Mouse (Mus musculus) midbrain, embryonic 13.5 days (tissue): Measurements from ENCODE around the gene Cdc25a. TPM values are rescaled to one million over a fixed set of nuclear protein-coding genes. Genes with fewer than 3 reads are reported as not detected.

Experiments
- ATAC-seq: fragments of 200-750 bp; cut with Nextera tagmentation; 2 replicates; pipeline ENCODE4 v1.8.0; 2017; ENCODE audit warnings: mild to moderate bottlenecking, moderate TSS enrichment, moderate library complexity
- H3K27ac ChIP-seq: fragments of 300-500 bp; sonication (generic); 2 replicates; pipeline ENCODE4 v1.5.1; 2015; ENCODE audit warnings: inconsistent platforms, mild to moderate bottlenecking, moderate library complexity
- H3K27me3 ChIP-seq: fragments of 300-500 bp; sonication (generic); 2 replicates; pipeline ENCODE4 v1.6.1; 2015; ENCODE audit warnings: mild to moderate bottlenecking, inconsistent platforms
- H3K36me3 ChIP-seq: fragments of 300-500 bp; sonication (generic); 2 replicates; pipeline ENCODE4 v1.6.1; 2015; ENCODE audit warnings: mild to moderate bottlenecking, inconsistent platforms
- H3K4me1 ChIP-seq: fragments of 300-500 bp; sonication (generic); replicated peaks from 2 replicates; pipeline ENCODE4 v1.6.1; 2015; ENCODE audit warnings: inconsistent platforms
- H3K4me2 ChIP-seq: fragments of 300-500 bp; sonication (generic); replicated peaks from 2 replicates; pipeline ENCODE4 v1.6.1; 2015; ENCODE audit warnings: moderate library complexity, mild to moderate bottlenecking, inconsistent platforms
- H3K4me3 ChIP-seq: fragments of 300-500 bp; sonication (generic); replicated peaks from 2 replicates; pipeline ENCODE4 v1.5.1; 2015; ENCODE audit warnings: mild to moderate bottlenecking, inconsistent platforms
- H3K9ac ChIP-seq: fragments of 300-500 bp; sonication (generic); replicated peaks from 2 replicates; pipeline ENCODE4 v1.6.1; 2015; ENCODE audit warnings: mild to moderate bottlenecking, inconsistent platforms
- H3K9me3 ChIP-seq: fragments of 300-500 bp; sonication (generic); 2 replicates; pipeline ENCODE4 v1.6.1; 2016; ENCODE audit warnings: mild to moderate bottlenecking, inconsistent platforms
- WGBS: fragments of 180-500 bp; shearing (Covaris S2); methylation state at CpG from one replicate; pipeline ENCODE4 v1.1.7; 2015; 5-methylcytosine and 5-hydroxymethylcytosine counted together
- polyA plus RNA-seq: library from polyadenylated mRNA; unstranded; fragments of >200 nt; fragmentation: Nextera tagmentation; extraction: Ambion mirVana; gene quantifications from 2 replicates; pipeline ENCODE4 v1.2.1, GENCODE M21; 2015

The Cdc25a gene
- polyA plus RNA-seq, 1 experiment from 2014 or later, result 20.2 TPM

DNA sequence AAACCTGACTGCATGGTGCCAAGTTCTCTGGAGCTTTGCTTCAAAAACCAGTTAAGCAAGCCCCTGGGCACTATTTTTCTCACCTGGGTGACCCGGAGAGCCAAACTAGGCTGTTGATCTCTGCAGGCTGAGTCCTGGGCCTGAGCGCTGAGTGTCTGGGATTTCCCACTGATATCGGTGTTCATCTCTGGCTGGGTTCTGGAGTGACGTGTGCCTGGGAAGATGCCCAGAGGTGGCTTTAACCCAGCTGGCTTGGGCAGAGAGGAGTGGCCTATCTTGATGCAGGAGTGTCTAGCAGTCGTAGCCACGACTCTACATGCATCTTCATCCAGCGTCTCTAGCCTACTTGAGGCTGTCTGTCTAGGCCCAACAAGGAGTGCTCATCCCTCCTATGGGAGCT, 36.4 kb downstream of the Cdc25a start:
- no peak for ATAC-seq
- no peak overlapping the region for H3K27ac ChIP-seq
- no peaks in the 10 kb centered on the region for H3K27me3 ChIP-seq
- 92% methylated on average over 7 of the region's 7 CpGs for whole genome bisulfite sequencing
- no peaks in the 10 kb centered on the region for H3K9me3 ChIP-seq
- no peak overlapping the region for H3K4me3 ChIP-seq
- no peak overlapping the region for H3K9ac ChIP-seq
- H3K4me1 ChIP-seq, result no peaks in the 10 kb centered on the region
- no peak overlapping the region for H3K4me2 ChIP-seq
- no peaks in the 10 kb centered on the region for H3K36me3 ChIP-seq

- no peaks in the 10 kb centered on the region for H3K36me3 ChIP-seq
- no peak overlapping the region for H3K27ac ChIP-seq
- no peak for ATAC-seq
- no peak overlapping the region for H3K4me3 ChIP-seq
- H3K9me3 ChIP-seq, result no peaks in the 10 kb centered on the region
- no peaks in the 10 kb centered on the region for H3K4me1 ChIP-seq
- H3K9ac ChIP-seq, result no peak overlapping the region
- no peak overlapping the region for H3K4me2 ChIP-seq
- 84% methylated on average over 4 of the region's 4 CpGs for WGBS
- H3K27me3 ChIP-seq, result no peaks in the 10 kb centered on the region
Observed at GRCm38 (mm10) chr9:109914269-109914926, 39.0 kb downstream of the Cdc25a start.

DNA sequence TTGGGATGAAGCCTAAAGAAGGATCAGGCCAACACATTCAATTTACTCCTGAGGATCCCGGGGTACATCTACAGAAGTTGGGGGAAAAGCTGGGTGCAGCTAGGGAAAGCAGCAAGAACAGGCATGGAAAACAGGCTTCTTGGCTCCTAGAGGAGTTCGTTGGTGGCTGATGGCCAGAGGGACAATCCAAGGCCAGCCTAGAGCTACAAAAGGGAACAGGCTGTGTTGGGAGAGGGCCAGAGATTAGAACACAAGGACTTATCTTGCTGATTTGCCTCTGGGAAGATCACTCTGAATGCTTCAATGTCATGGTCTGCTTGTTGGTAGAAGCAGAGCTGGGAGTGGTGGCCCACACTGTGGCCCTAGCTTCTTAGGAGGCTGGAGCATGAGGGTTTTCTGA, 42.6 kb downstream of the Cdc25a start:
- 92% methylated on average over 2 of the region's 2 CpGs for WGBS
- H3K36me3 ChIP-seq, result no peaks in the 10 kb centered on the region
- no peak for ATAC-seq
- no peaks in the 10 kb centered on the region for H3K9me3 ChIP-seq
- no peaks in the 10 kb centered on the region for H3K27me3 ChIP-seq
- H3K4me3 ChIP-seq, result no peak overlapping the region
- H3K9ac ChIP-seq, result no peak overlapping the region
- no peaks in the 10 kb centered on the region for H3K4me1 ChIP-seq
- H3K4me2 ChIP-seq, result no peak overlapping the region
- no peak overlapping the region for H3K27ac ChIP-seq

DNA sequence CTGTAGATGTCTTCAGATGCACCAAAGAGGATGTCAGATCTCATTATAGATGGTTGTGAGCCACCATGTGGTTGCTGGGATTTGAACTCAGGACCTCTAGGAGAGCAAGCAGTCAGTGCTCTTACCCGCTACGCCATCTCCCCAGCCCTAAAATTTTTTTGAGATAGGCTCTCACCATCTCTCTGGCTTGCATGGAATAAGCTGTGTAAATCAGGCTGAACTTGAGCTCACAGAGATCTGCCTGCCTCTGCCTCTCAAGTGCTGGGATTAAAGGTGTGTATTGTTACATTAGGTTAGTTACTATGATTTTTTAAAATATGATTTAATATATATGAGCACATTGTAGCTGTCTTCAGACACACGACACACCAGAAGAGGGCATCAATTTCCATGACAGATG, 53.8 kb downstream of the Cdc25a start:
- ATAC-seq, result no peak
- H3K27ac ChIP-seq, result no peak overlapping the region
- WGBS, result 98% methylated on average over 3 of the region's 3 CpGs
- H3K36me3 ChIP-seq, result no peaks in the 10 kb centered on the region
- H3K4me3 ChIP-seq, result no peak overlapping the region
- peaks cover 14% of the 10 kb centered on the region for H3K4me1 ChIP-seq
- no peak overlapping the region for H3K4me2 ChIP-seq
- H3K9me3 ChIP-seq, result no peaks in the 10 kb centered on the region
- H3K27me3 ChIP-seq, result no peaks in the 10 kb centered on the region
- H3K9ac ChIP-seq, result no peak overlapping the region

GRCm38 (mm10) chr9:109930063-109930462, 54.7 kb downstream of the Cdc25a start:
- H3K4me1 ChIP-seq, result peaks cover 14% of the 10 kb centered on the region
- 95% methylated on average over 5 of the region's 5 CpGs for WGBS
- H3K4me2 ChIP-seq, result no peak overlapping the region
- no peaks in the 10 kb centered on the region for H3K9me3 ChIP-seq
- H3K27ac ChIP-seq, result no peak overlapping the region
- no peak overlapping the region for H3K4me3 ChIP-seq
- ATAC-seq, result no peak
- H3K27me3 ChIP-seq, result no peaks in the 10 kb centered on the region
- H3K9ac ChIP-seq, result no peak overlapping the region
- no peaks in the 10 kb centered on the region for H3K36me3 ChIP-seq

DNA sequence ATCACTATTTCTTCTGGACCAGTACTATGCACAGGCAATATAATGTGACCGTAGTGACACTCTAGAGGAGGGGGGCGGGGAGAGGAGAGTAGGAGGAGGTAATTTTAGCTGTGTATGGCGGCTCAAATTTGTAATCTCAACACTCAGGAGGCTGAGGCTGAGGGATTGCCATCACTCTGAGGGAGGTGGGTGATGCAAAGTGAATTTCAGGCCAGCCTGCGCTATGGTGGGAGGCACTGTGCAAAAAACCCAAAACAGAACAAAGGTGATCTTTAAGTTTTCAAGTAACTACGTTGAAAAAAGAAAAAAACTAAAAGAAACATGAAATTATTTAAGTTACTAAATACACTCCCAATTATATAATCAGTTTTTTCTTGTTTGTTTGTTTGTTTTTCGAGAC, 55.4 kb downstream of the Cdc25a start:
- peaks cover 14% of the 10 kb centered on the region for H3K4me1 ChIP-seq
- no peaks in the 10 kb centered on the region for H3K9me3 ChIP-seq
- H3K9ac ChIP-seq, result peak overlapping the region; percentile 84; the same call in 1 of the 2 replicates
- peak overlapping the region; percentile 48 for H3K4me2 ChIP-seq
- H3K4me3 ChIP-seq, result peak overlapping the region; percentile 82
- no peaks in the 10 kb centered on the region for H3K27me3 ChIP-seq
- no peaks in the 10 kb centered on the region for H3K36me3 ChIP-seq
- ATAC-seq, result no peak
- WGBS, result 81% methylated on average over 6 of the region's 6 CpGs
- peak overlapping the region; percentile 93 for H3K27ac ChIP-seq

- under 1% methylated on average over 84 of the region's 94 CpGs for WGBS
- H3K9ac ChIP-seq, result peak within 1 kb of the TSS; percentile 84
- peak; percentile 99 for ATAC-seq
- peak within 1 kb of the TSS; percentile 76 for H3K4me2 ChIP-seq
- H3K36me3 ChIP-seq, result no peaks in the 10 kb centered on the region
- peak within 1 kb of the TSS; percentile 93 for H3K27ac ChIP-seq
- H3K27me3 ChIP-seq, result no peaks in the 10 kb centered on the region
- H3K4me3 ChIP-seq, result peak within 1 kb of the TSS; percentile 82
- H3K4me1 ChIP-seq, result peaks cover 14% of the 10 kb centered on the region
- H3K9me3 ChIP-seq, result no peaks in the 10 kb centered on the region
Observed at GRCm38 (mm10) chr9:109931257-109932171, 56.1 kb downstream of the Cdc25a start, which contains the start of gene Map4. Gene Map4, plus strand, starts transcription at chr9:109931460.

GRCm38 (mm10) chr9:109932361-109932755, 57.0 kb downstream of the Cdc25a start:
- no peak for ATAC-seq
- H3K36me3 ChIP-seq, result no peaks in the 10 kb centered on the region
- H3K9ac ChIP-seq, result peak overlapping the region; percentile 84
- peaks cover 14% of the 10 kb centered on the region for H3K4me1 ChIP-seq
- no peaks in the 10 kb centered on the region for H3K27me3 ChIP-seq
- H3K4me3 ChIP-seq, result peak overlapping the region; percentile 82
- peak overlapping the region; percentile 76 for H3K4me2 ChIP-seq
- H3K9me3 ChIP-seq, result no peaks in the 10 kb centered on the region
- WGBS, result under 1% methylated on average over 20 of the region's 20 CpGs
- H3K27ac ChIP-seq, result peak overlapping the region; percentile 93

DNA sequence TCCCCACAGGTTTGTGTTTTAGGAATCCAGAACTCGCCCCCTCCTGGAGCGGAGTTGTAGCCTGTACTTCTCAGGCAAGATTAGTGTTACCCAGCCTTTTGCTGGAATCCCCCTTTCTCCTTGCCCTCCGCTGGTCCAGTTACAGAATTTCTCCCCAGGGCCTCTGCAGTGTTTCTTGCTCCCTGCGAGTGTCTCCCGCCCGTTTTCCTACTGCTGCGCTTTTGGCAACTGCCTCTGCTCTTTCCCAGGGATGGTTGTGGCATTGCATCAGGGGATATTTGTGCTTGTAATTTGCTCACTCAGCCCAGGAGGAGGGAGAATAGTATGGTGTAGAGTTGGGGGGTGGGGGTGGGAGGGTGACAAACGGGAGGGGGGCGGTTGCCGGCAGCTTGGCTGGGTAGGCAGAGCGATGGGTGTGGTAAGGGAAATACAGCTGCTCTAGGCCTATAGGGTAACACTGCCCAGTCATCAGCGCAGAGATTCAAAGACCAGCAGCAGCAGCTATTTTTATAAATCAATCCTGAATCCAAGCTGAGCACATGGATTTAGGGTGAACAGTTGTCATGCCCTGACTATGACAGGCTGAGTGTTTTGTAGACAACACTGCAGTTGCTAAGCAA, 57.5 kb downstream of the Cdc25a start:
- H3K27ac ChIP-seq, result peak overlapping the region; percentile 93
- 1% methylated on average over 12 of the region's 12 CpGs for WGBS
- no peak for ATAC-seq
- peaks cover 14% of the 10 kb centered on the region for H3K4me1 ChIP-seq
- no peaks in the 10 kb centered on the region for H3K36me3 ChIP-seq
- peak overlapping the region; percentile 82 for H3K4me3 ChIP-seq
- H3K9me3 ChIP-seq, result no peaks in the 10 kb centered on the region
- peak overlapping the region; percentile 76 for H3K4me2 ChIP-seq
- peak overlapping the region; percentile 84 for H3K9ac ChIP-seq
- H3K27me3 ChIP-seq, result no peaks in the 10 kb centered on the region

DNA sequence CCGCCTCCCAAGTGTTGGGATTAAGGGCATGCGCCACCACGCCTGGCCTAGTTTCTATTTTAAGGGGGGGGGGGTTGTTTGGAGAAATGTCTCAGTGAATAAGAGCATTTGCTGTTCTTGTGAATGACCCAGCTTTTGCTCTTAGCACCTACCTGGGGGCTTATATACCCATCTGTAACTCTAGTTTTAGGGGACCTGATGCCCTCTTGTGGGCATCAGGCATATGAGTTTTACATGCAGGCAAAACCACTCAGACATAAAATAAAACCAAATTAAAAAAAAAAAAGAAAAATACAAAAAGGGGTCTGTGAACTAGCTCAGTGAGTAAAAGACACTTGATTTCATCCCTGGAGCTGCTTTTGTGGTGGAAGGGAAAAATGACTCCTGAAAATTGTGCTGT, 64.0 kb downstream of the Cdc25a start:
- 94% methylated on average over 3 of the region's 3 CpGs for WGBS
- no peaks in the 10 kb centered on the region for H3K36me3 ChIP-seq
- no peak overlapping the region for H3K4me3 ChIP-seq
- H3K27me3 ChIP-seq, result no peaks in the 10 kb centered on the region
- no peaks in the 10 kb centered on the region for H3K9me3 ChIP-seq
- no peak for ATAC-seq
- no peak overlapping the region for H3K4me2 ChIP-seq
- H3K4me1 ChIP-seq, result no peaks in the 10 kb centered on the region
- no peak overlapping the region for H3K9ac ChIP-seq
- no peak overlapping the region for H3K27ac ChIP-seq

- WGBS, result 74% methylated on average over 4 of the region's 4 CpGs
- H3K4me3 ChIP-seq, result no peak overlapping the region
- no peak overlapping the region for H3K27ac ChIP-seq
- no peaks in the 10 kb centered on the region for H3K4me1 ChIP-seq
- no peaks in the 10 kb centered on the region for H3K27me3 ChIP-seq
- no peak overlapping the region for H3K4me2 ChIP-seq
- H3K36me3 ChIP-seq, result no peaks in the 10 kb centered on the region
- no peaks in the 10 kb centered on the region for H3K9me3 ChIP-seq
- no peak for ATAC-seq
- no peak overlapping the region for H3K9ac ChIP-seq
Observed at GRCm38 (mm10) chr9:109942796-109943195, 67.4 kb downstream of the Cdc25a start.
